Mouse (Mus musculus) heart, postnatal 0 days (tissue): Measurements from ENCODE around the gene Ccm2l. TPM values are rescaled to one million over a fixed set of nuclear protein-coding genes. Genes with fewer than 3 reads are reported as not detected.

Source experiments
- ATAC-seq: fragments of 200-750 bp; cut with Nextera tagmentation; 2 replicates; pipeline ENCODE4 v1.8.0; 2017; ENCODE audit warnings: low read depth, moderate number of reproducible peaks, moderate library complexity; ENCODE audit not compliant: insufficient read depth
- DNase-seq: peaks from one replicate; pipeline ENCODE4 v3.0.0-alpha.2; 2016; ENCODE audit warnings: low spot score
- H3K27ac ChIP-seq: fragments of 300-500 bp; sonication (generic); 2 replicates; pipeline ENCODE4 v1.5.1; 2014; ENCODE audit warnings: low read depth, mild to moderate bottlenecking
- H3K27me3 ChIP-seq: fragments of 300-500 bp; sonication (generic); 2 replicates; pipeline ENCODE4 v1.6.1; 2014; ENCODE audit warnings: low read length, mixed read lengths; ENCODE audit not compliant: control insufficient read depth, insufficient read depth
- H3K36me3 ChIP-seq: fragments of 300-500 bp; sonication (generic); replicated peaks from 2 replicates; pipeline ENCODE4 v1.6.1; 2014; ENCODE audit warnings: low read length, mixed read lengths; ENCODE audit not compliant: control insufficient read depth, insufficient read depth
- H3K4me1 ChIP-seq: fragments of 300-500 bp; sonication (generic); 2 replicates; pipeline ENCODE4 v1.6.1; 2014; ENCODE audit warnings: antibody characterized with exemption; ENCODE audit not compliant: control insufficient read depth, insufficient read depth
- H3K4me2 ChIP-seq: fragments of 300-500 bp; sonication (generic); 2 replicates; pipeline ENCODE4 v1.6.1; 2014; ENCODE audit warnings: low read depth, mild to moderate bottlenecking, low read length, moderate library complexity
- H3K4me3 ChIP-seq: fragments of 300-500 bp; sonication (generic); 2 replicates; pipeline ENCODE4 v1.5.1; 2014; ENCODE audit warnings: low read depth, low read length
- H3K9ac ChIP-seq: fragments of 300-500 bp; sonication (generic); replicated peaks from 2 replicates; pipeline ENCODE4 v1.6.1; 2014; ENCODE audit warnings: low read depth, low read length, mixed read lengths
- H3K9me3 ChIP-seq: fragments of 300-500 bp; sonication (generic); replicated peaks from 2 replicates; pipeline ENCODE4 v1.6.1; 2016; ENCODE audit warnings: low read length; ENCODE audit not compliant: control insufficient read depth
- CTCF ChIP-seq: IDR thresholded peaks from 2 replicates; pipeline ENCODE4 v1.5.1; 2016; ENCODE audit warnings: antibody characterized with exemption, control low read depth, low read depth
- EP300 ChIP-seq: IDR thresholded peaks from 2 replicates; pipeline ENCODE4 v1.6.1; 2016; ENCODE audit warnings: antibody characterized with exemption, low read depth
- WGBS: fragments of 180-500 bp; shearing (Covaris S2); extraction: QIAGEN DNeasy Blood & Tissue Kit; methylation state at CpG from one replicate; pipeline ENCODE4 v1.1.7; 2014; 5-methylcytosine and 5-hydroxymethylcytosine counted together
- polyA plus RNA-seq: library from polyadenylated mRNA; unstranded; fragments of >200 nt; fragmentation: Nextera tagmentation; extraction: Ambion mirVana; gene quantifications from 2 replicates; pipeline ENCODE4 v1.2.1, GENCODE M21; 2015
- total RNA-seq: library from RNA; depleted of rRNA; stranded (reverse); fragments of >200 nt; gene quantifications from 2 replicates; pipeline ENCODE4 v1.2.3, GENCODE M21; 2014; ENCODE audit warnings: low replicate concordance

The Ccm2l gene
- total and polyA plus RNA-seq, 2 experiments from 2014 or later, result 4.3 to 32.4 TPM

DNA sequence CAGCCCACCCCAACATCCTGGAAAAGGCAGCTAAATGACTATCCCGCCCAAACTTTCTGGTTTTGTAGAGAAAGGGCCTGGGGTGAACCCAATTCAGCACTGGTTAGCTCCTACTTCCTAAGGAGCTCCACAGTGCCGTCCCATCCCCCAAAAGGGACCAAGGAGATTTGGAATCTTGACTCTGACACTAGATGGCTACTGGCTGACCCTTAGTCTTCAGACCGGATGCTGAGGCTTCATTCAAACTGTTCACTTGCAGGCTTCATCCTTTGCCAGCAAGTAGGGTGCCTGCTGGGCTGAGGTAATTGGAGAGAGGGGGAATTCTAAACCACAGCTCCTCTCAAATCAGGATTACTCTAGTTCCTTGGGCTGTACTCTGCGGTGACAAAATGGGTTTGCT lies 32.8 kb upstream of the Ccm2l start:
- peaks cover 63% of the 10 kb centered on the region for H3K27me3 ChIP-seq
- 15% methylated on average over 4 of the region's 4 CpGs for WGBS
- no peak for ATAC-seq

DNA sequence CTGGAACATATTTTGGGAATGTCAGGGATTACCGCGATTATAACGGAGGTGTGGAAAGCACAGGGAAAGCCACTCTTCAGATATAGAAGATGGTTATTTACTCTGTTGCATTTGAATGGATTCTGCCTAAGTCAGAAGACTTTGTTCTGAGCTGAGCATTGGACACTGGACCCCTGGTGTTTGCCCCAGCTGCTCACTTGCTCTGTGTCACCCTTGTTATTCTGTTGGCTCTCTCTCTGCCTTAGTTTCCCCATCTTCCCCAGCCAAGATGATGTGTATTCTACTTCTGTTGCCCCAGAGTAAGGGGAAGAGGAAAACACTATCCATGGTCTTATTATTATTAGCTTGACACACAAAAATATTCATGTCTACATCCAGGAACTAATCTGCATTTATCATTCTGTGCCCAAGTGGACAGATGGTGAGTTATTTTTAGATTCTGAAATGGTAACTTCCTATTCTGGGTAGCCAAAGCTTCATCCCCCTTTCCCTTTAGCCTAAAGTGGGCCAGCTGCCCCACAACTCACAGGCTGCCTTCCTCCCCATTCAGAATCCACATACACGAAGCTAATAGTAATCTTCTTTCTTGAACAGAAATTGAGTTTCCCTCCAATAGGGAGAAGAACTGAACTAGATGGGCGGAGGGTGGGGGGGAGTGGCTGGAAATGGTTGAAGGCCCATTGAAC lies 32.1 kb upstream of the Ccm2l start:
- ATAC-seq (no peak), DNase-seq (no peak)
- Histone ChIP-seq H3K27me3 (peaks cover 61% of the 10 kb centered on the region), H3K9ac (no peak overlapping the region), H3K36me3 (no peaks in the 10 kb centered on the region), H3K4me3 (no peak overlapping the region), H3K4me2 (no peak overlapping the region), H3K27ac (no peak overlapping the region), H3K9me3 (no peaks in the 10 kb centered on the region), H3K4me1 (0 out of 2 replicates have a peak, but pooled peaks cover 4% of the 10 kb centered on the region)
- WGBS, result 62% methylated on average over 5 of the region's 5 CpGs
- TF ChIP-seq CTCF, result no peak
- no peak for TF ChIP-seq EP300

More for the DNA sequence above, 32.8 kb upstream of the Ccm2l start:
- no peak for DNase-seq
- TF ChIP-seq EP300 (no peak), CTCF (no peak)
- no peak overlapping the region for H3K27ac ChIP-seq
- no peaks in the 10 kb centered on the region for H3K9me3 ChIP-seq
- H3K9ac ChIP-seq, result no peak overlapping the region
- 0 out of 2 replicates have a peak, but pooled peaks cover 4% of the 10 kb centered on the region for H3K4me1 ChIP-seq
- no peaks in the 10 kb centered on the region for H3K36me3 ChIP-seq
- H3K4me2 ChIP-seq, result no peak overlapping the region
- H3K4me3 ChIP-seq, result no peak overlapping the region

DNA sequence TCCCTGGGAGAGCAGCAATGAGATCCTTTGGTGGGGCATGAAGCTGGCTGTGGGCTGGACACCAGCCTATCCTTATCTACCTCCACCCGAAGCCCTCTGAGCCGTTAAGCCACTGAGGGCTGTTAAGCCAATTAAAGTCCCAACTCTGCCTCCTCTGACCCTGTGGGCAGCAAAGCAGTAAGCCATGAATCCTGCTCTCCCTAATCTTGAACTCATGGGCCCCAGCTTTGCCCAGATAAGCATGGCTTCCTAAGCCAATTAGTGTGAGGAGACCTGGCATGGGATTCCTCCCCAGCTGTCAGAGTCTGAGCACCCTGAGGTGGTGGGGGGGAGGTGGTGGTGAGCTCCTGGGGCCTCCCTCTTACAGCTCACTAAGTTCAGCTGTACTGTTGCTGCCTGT lies 29.1 kb upstream of the Ccm2l start:
- no peaks in the 10 kb centered on the region for H3K36me3 ChIP-seq
- ATAC-seq (no peak), DNase-seq (no peak)
- no peak overlapping the region for H3K9ac ChIP-seq
- peaks cover 34% of the 10 kb centered on the region for H3K27me3 ChIP-seq
- TF ChIP-seq CTCF (no peak), EP300 (no peak)
- no peak overlapping the region for H3K4me2 ChIP-seq
- H3K9me3 ChIP-seq, result no peaks in the 10 kb centered on the region
- H3K4me1 ChIP-seq, result 0 out of 2 replicates have a peak, but pooled peaks cover 4% of the 10 kb centered on the region
- no peak overlapping the region for H3K27ac ChIP-seq
- WGBS, result 0% methylated on average over 2 of the region's 2 CpGs
- H3K4me3 ChIP-seq, result no peak overlapping the region

GRCm38 (mm10) chr2:153043886-153044285 lies 21.9 kb upstream of the Ccm2l start:
- no peak for ATAC-seq
- Histone ChIP-seq H3K4me2 (no peak overlapping the region), H3K4me1 (no peaks in the 10 kb centered on the region), H3K9ac (no peak overlapping the region), H3K36me3 (no peaks in the 10 kb centered on the region), H3K4me3 (no peak overlapping the region), H3K27me3 (peaks cover 4% of the 10 kb centered on the region; the same call in 1 of the 2 replicates), H3K9me3 (no peaks in the 10 kb centered on the region), H3K27ac (no peak overlapping the region)
- 47% methylated on average over 3 of the region's 3 CpGs for WGBS
- TF ChIP-seq CTCF (no peak), EP300 (no peak)
- no peak for DNase-seq

DNA sequence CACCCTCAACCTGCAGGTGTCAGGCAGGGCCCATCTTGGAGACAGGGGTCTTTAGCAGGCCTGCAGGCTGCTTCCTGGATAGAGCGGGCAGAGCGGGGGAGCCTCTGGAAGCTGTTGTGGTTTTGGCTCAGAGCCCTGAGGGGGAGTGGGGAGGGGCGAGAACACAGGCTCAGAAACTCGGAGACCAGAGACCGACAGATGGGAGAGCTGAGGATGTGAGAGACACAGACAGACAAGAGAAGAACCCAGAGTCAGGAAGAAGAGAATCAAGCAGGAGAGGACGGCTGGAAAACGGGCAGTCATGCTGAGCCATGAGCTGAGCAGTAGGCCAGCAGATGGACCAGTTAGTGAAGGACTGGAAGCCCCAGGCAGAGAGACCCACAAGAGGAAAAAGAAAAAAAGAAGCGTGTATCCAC lies 19.9 kb upstream of the Ccm2l start:
- Histone ChIP-seq H3K4me1 (no peaks in the 10 kb centered on the region), H3K4me2 (no peak overlapping the region), H3K36me3 (no peaks in the 10 kb centered on the region), H3K4me3 (no peak overlapping the region), H3K9me3 (no peaks in the 10 kb centered on the region), H3K27ac (no peak overlapping the region), H3K27me3 (peaks cover 4% of the 10 kb centered on the region; the same call in 1 of the 2 replicates), H3K9ac (no peak overlapping the region)
- DNase-seq (no peak), ATAC-seq (no peak)
- TF ChIP-seq EP300 (no peak), CTCF (no peak)
- 18% methylated on average over 8 of the region's 8 CpGs for WGBS
